Mouse (Mus musculus) neural tube, embryonic 14.5 days (tissue): Measurements from ENCODE around the gene Fancc. TPM values are rescaled to one million over a fixed set of nuclear protein-coding genes. Genes with fewer than 3 reads are reported as not detected.

Experiments
- ATAC-seq: fragments of 200-750 bp; cut with Nextera tagmentation; 2 replicates; pipeline ENCODE4 v1.8.0; 2017; ENCODE audit warnings: low read depth, mild to moderate bottlenecking, moderate TSS enrichment, moderate library complexity
- H3K27ac ChIP-seq: fragments of 300-500 bp; sonication (generic); 2 replicates; pipeline ENCODE4 v1.5.1; 2014; ENCODE audit warnings: low read depth, mild to moderate bottlenecking, control low read depth, low read length, moderate library complexity, mixed read lengths
- H3K27me3 ChIP-seq: fragments of 300-500 bp; sonication (generic); 2 replicates; pipeline ENCODE4 v1.6.1; 2014; ENCODE audit warnings: low read length; ENCODE audit not compliant: control insufficient read depth, insufficient read depth
- H3K36me3 ChIP-seq: fragments of 300-500 bp; sonication (generic); 2 replicates; pipeline ENCODE4 v1.6.1; 2014; ENCODE audit warnings: low read length, mixed read lengths; ENCODE audit not compliant: control insufficient read depth, insufficient read depth
- H3K4me1 ChIP-seq: fragments of 300-500 bp; sonication (generic); 2 replicates; pipeline ENCODE4 v1.6.1; 2014; ENCODE audit warnings: low read length; ENCODE audit not compliant: control insufficient read depth, insufficient read depth
- H3K4me2 ChIP-seq: fragments of 300-500 bp; sonication (generic); 2 replicates; pipeline ENCODE4 v1.6.1; 2014; ENCODE audit warnings: mild to moderate bottlenecking, low read depth, low read length, control low read depth
- H3K4me3 ChIP-seq: fragments of 300-500 bp; sonication (generic); 2 replicates; pipeline ENCODE4 v1.5.1; 2014; ENCODE audit warnings: low read depth, low read length, control low read depth, mixed read lengths
- H3K9ac ChIP-seq: fragments of 300-500 bp; sonication (generic); replicated peaks from 2 replicates; pipeline ENCODE4 v1.6.1; 2014; ENCODE audit warnings: low read depth, mild to moderate bottlenecking, control low read depth, low read length, mixed read lengths
- H3K9me3 ChIP-seq: fragments of 300-500 bp; sonication (generic); 2 replicates; pipeline ENCODE4 v1.6.1; 2016; ENCODE audit warnings: low read length; ENCODE audit not compliant: control insufficient read depth
- WGBS: fragments of 180-500 bp; shearing (Covaris S2); extraction: QIAGEN DNeasy Blood & Tissue Kit; methylation state at CpG from one replicate; pipeline ENCODE4 v1.1.7; 2014; 5-methylcytosine and 5-hydroxymethylcytosine counted together
- polyA plus RNA-seq: library from polyadenylated mRNA; unstranded; fragments of >200 nt; fragmentation: Nextera tagmentation; extraction: Ambion mirVana; gene quantifications from 2 replicates; pipeline ENCODE4 v1.2.1, GENCODE M21; 2014

The Fancc gene
- polyA plus RNA-seq, 1 experiment from 2014 or later, result 14.6 TPM

GRCm38 (mm10) chr13:63273859-63274258 lies 223.2 kb downstream of the Fancc start:
- Histone ChIP-seq H3K36me3 (no peaks in the 10 kb centered on the region), H3K9ac (no peak overlapping the region), H3K27me3 (no peaks in the 10 kb centered on the region), H3K4me2 (peak overlapping the region; percentile 30; the same call in 1 of the 2 replicates), H3K4me3 (peak overlapping the region; percentile 20), H3K27ac (no peak overlapping the region), H3K4me1 (peaks cover 4% of the 10 kb centered on the region; the same call in 1 of the 2 replicates), H3K9me3 (no peaks in the 10 kb centered on the region)
- ATAC-seq, result no peak
- 44% methylated on average over 2 of the region's 2 CpGs for WGBS

- H3K27me3 ChIP-seq, result no peaks in the 10 kb centered on the region
- H3K4me1 ChIP-seq, result no peaks in the 10 kb centered on the region; the same call in 1 of the 2 replicates
- peak; percentile 83 for ATAC-seq
- no peaks in the 10 kb centered on the region for H3K36me3 ChIP-seq
- peak overlapping the region; percentile 33 for H3K4me3 ChIP-seq
- H3K4me2 ChIP-seq, result peak overlapping the region; percentile 64
- H3K27ac ChIP-seq, result peak overlapping the region; percentile 49; the same call in 1 of the 2 replicates
- H3K9ac ChIP-seq, result peak overlapping the region; percentile 43
- no peaks in the 10 kb centered on the region for H3K9me3 ChIP-seq
- 1% methylated on average over 27 of the region's 27 CpGs for WGBS
Observed at GRCm38 (mm10) chr13:63272602-63273229, 224.4 kb downstream of the Fancc start.

GRCm38 (mm10) chr13:63272017-63272601 lies 225.0 kb downstream of the Fancc start:
- H3K9me3 ChIP-seq, result no peaks in the 10 kb centered on the region
- H3K4me3 ChIP-seq, result peak overlapping the region; percentile 33
- H3K27ac ChIP-seq, result 0 out of 2 replicates have a peak overlapping the region, but pooled peaks have one; percentile 36
- WGBS, result 4% methylated on average over 16 of the region's 16 CpGs
- H3K4me2 ChIP-seq, result peak overlapping the region; percentile 64
- H3K4me1 ChIP-seq, result no peaks in the 10 kb centered on the region; the same call in 1 of the 2 replicates
- 0 out of 2 replicates have a peak overlapping the region, but pooled peaks have one; percentile 21 for H3K9ac ChIP-seq
- peak; percentile 15; the same call in 1 of the 2 replicates for ATAC-seq
- H3K36me3 ChIP-seq, result no peaks in the 10 kb centered on the region
- H3K27me3 ChIP-seq, result no peaks in the 10 kb centered on the region

- no peak overlapping the region for H3K4me2 ChIP-seq
- 53% methylated on average over 5 of the region's 5 CpGs for WGBS
- no peaks in the 10 kb centered on the region; the same call in 1 of the 2 replicates for H3K4me1 ChIP-seq
- H3K9me3 ChIP-seq, result no peaks in the 10 kb centered on the region
- no peaks in the 10 kb centered on the region for H3K27me3 ChIP-seq
- no peak for ATAC-seq
- H3K27ac ChIP-seq, result no peak overlapping the region
- H3K36me3 ChIP-seq, result no peaks in the 10 kb centered on the region
- no peak overlapping the region for H3K4me3 ChIP-seq
- H3K9ac ChIP-seq, result no peak overlapping the region
Observed at GRCm38 (mm10) chr13:63270191-63270590, 226.9 kb downstream of the Fancc start.

- H3K4me2 ChIP-seq, result no peak overlapping the region
- no peaks in the 10 kb centered on the region for H3K27me3 ChIP-seq
- H3K9me3 ChIP-seq, result no peaks in the 10 kb centered on the region
- H3K36me3 ChIP-seq, result no peaks in the 10 kb centered on the region
- 93% methylated on average over 1 of the region's 1 CpGs for WGBS
- no peaks in the 10 kb centered on the region; the same call in 1 of the 2 replicates for H3K4me1 ChIP-seq
- H3K27ac ChIP-seq, result no peak overlapping the region
- H3K4me3 ChIP-seq, result no peak overlapping the region
- no peak for ATAC-seq
- no peak overlapping the region for H3K9ac ChIP-seq
Observed at GRCm38 (mm10) chr13:63268776-63269175, 228.3 kb downstream of the Fancc start.

GRCm38 (mm10) chr13:63268371-63268770 lies 228.7 kb downstream of the Fancc start:
- Histone ChIP-seq H3K9me3 (no peaks in the 10 kb centered on the region), H3K27ac (no peak overlapping the region), H3K4me2 (no peak overlapping the region), H3K4me1 (no peaks in the 10 kb centered on the region; the same call in 1 of the 2 replicates), H3K9ac (no peak overlapping the region), H3K4me3 (no peak overlapping the region), H3K36me3 (no peaks in the 10 kb centered on the region), H3K27me3 (no peaks in the 10 kb centered on the region)
- no peak for ATAC-seq
- 82% methylated on average over 4 of the region's 4 CpGs for WGBS

GRCm38 (mm10) chr13:63262168-63262957 lies 234.7 kb downstream of the Fancc start:
- peaks cover 7% of the 10 kb centered on the region for H3K4me1 ChIP-seq
- H3K4me3 ChIP-seq, result no peak overlapping the region
- 91% methylated on average over 1 of the region's 1 CpGs for WGBS
- no peaks in the 10 kb centered on the region for H3K9me3 ChIP-seq
- no peak for ATAC-seq
- H3K27me3 ChIP-seq, result no peaks in the 10 kb centered on the region
- H3K9ac ChIP-seq, result no peak overlapping the region
- H3K36me3 ChIP-seq, result no peaks in the 10 kb centered on the region
- H3K4me2 ChIP-seq, result no peak overlapping the region
- H3K27ac ChIP-seq, result no peak overlapping the region

- no peak overlapping the region for H3K4me2 ChIP-seq
- H3K9me3 ChIP-seq, result no peaks in the 10 kb centered on the region
- no peaks in the 10 kb centered on the region for H3K27me3 ChIP-seq
- H3K27ac ChIP-seq, result no peak overlapping the region
- peaks cover 7% of the 10 kb centered on the region for H3K4me1 ChIP-seq
- 97% methylated on average over 3 of the region's 3 CpGs for WGBS
- no peaks in the 10 kb centered on the region for H3K36me3 ChIP-seq
- H3K4me3 ChIP-seq, result no peak overlapping the region
- no peak for ATAC-seq
- no peak overlapping the region for H3K9ac ChIP-seq
Observed at GRCm38 (mm10) chr13:63261676-63262075, 235.4 kb downstream of the Fancc start.
